Mouse (Mus musculus) myocyte (in vitro differentiated cells): Measurements from ENCODE around the gene Kif1b.

Experiments
- E2F4 ChIP-seq: IDR thresholded peaks from one replicate; pipeline ENCODE4 v1.6.1; 2011; ENCODE audit warnings: mild to moderate bottlenecking, control low read depth, moderate library complexity; ENCODE audit not compliant: insufficient read depth
- MAX ChIP-seq: IDR thresholded peaks from one replicate; pipeline ENCODE4 v1.6.1; 2011; ENCODE audit warnings: low read depth, mild to moderate bottlenecking, control low read depth
- MYOD1 ChIP-seq, 3 experiments: IDR thresholded peaks; one replicate each; pipeline ENCODE4 v1.6.1; 2011; ENCODE audit warnings: control low read depth in 2 of 3, low read depth in 2 of 3, mild to moderate bottlenecking in 2 of 3, moderate library complexity in 1 of 3; ENCODE audit not compliant: insufficient read length in 2 of 3, control insufficient read depth in 1 of 3
- MYOG ChIP-seq, 3 experiments: IDR thresholded peaks; one replicate each; pipeline ENCODE4 v1.6.1; 2011; ENCODE audit warnings: control low read depth in 2 of 3, low read depth in 2 of 3, mild to moderate bottlenecking in 2 of 3; ENCODE audit not compliant: insufficient read length in 2 of 3, control insufficient read depth in 1 of 3, insufficient read depth in 1 of 3
- POLR2A ChIP-seq: IDR thresholded peaks from one replicate; pipeline ENCODE4 v1.6.1; 2011; ENCODE audit warnings: low read depth, mild to moderate bottlenecking, control low read depth, moderate library complexity; ENCODE audit not compliant: insufficient read length
- REST ChIP-seq: IDR thresholded peaks from one replicate; pipeline ENCODE4 v1.6.1; 2011; ENCODE audit warnings: mild to moderate bottlenecking, control low read depth, moderate library complexity; ENCODE audit not compliant: insufficient read depth, insufficient read length
- SRF ChIP-seq: IDR thresholded peaks from one replicate; pipeline ENCODE4 v1.6.1; 2011; ENCODE audit warnings: low read depth; ENCODE audit not compliant: control insufficient read depth, insufficient read length
- TCF12 ChIP-seq: IDR thresholded peaks from one replicate; pipeline ENCODE4 v1.6.1; 2011; ENCODE audit warnings: mild to moderate bottlenecking, control low read depth; ENCODE audit not compliant: poor library complexity, insufficient read depth, severe bottlenecking

DNA sequence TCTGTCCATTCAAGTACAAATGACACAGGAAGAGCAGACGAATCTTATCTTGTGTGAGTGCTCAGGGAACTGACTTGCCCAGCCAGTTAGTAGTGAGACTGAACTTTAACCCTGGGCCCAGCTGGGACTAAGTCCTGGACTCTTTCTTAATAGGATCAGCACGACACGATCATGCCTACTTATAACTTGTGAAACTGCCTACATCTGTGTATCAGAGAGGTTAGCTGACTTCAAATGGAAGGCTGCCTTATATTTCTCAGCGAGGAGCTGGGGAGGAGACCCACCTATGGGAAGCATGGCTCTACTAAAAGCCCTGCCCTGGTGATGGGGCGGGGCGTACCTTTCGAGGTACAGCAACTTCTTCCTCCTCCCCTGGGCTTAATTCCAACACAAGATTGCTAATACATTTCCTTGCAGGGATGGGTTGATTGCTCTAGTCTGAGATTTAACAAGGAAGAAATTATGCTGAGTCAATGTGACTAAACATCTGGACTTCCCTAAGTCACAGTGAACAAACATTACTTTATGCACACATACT lies 137.0 kb downstream of the Kif1b start:
- TF ChIP-seq POLR2A (no peak), MYOG (IDR thresholded peaks at IDR 0.05; ENCODE audit: control insufficient read depth in 1 of 3, insufficient read depth in 1 of 3, insufficient read length in 2 of 3, low read depth in 2 of 3) (no peak), E2F4 (no peak), REST (no peak), MYOD1 (IDR thresholded peaks at IDR 0.05; ENCODE audit: control insufficient read depth in 1 of 3, insufficient read length in 2 of 3, low read depth in 2 of 3) (no peak), SRF (no peak), TCF12 (no peak), MAX (no peak)
